Mouse (Mus musculus) hindbrain, embryonic 13.5 days (tissue): ENCODE results near the gene B4galt5. TPM values are rescaled to one million over a fixed set of nuclear protein-coding genes. Genes with fewer than 3 reads are reported as not detected.

Experiments used
- ATAC-seq: fragments of 200-750 bp; cut with Nextera tagmentation; 2 replicates; pipeline ENCODE4 v1.8.0; 2017; ENCODE audit warnings: moderate TSS enrichment; ENCODE audit not compliant: low FRiP score
- H3K27ac ChIP-seq: fragments of 300-500 bp; sonication (generic); 2 replicates; pipeline ENCODE4 v1.5.1; 2015; ENCODE audit warnings: inconsistent platforms, mild to moderate bottlenecking, moderate library complexity
- H3K27me3 ChIP-seq: fragments of 300-500 bp; sonication (generic); 2 replicates; pipeline ENCODE4 v1.6.1; 2015; ENCODE audit warnings: mild to moderate bottlenecking, inconsistent platforms
- H3K36me3 ChIP-seq: fragments of 300-500 bp; sonication (generic); 2 replicates; pipeline ENCODE4 v1.6.1; 2015; ENCODE audit warnings: mild to moderate bottlenecking, inconsistent platforms
- H3K4me1 ChIP-seq: fragments of 300-500 bp; sonication (generic); replicated peaks from 2 replicates; pipeline ENCODE4 v1.6.1; 2015; ENCODE audit warnings: inconsistent platforms
- H3K4me2 ChIP-seq: fragments of 300-500 bp; sonication (generic); 2 replicates; pipeline ENCODE4 v1.6.1; 2015; ENCODE audit warnings: inconsistent platforms, mild to moderate bottlenecking, moderate library complexity
- H3K4me3 ChIP-seq: fragments of 300-500 bp; sonication (generic); 2 replicates; pipeline ENCODE4 v1.5.1; 2015; ENCODE audit warnings: mild to moderate bottlenecking, inconsistent platforms
- H3K9ac ChIP-seq: fragments of 300-500 bp; sonication (generic); 2 replicates; pipeline ENCODE4 v1.6.1; 2015; ENCODE audit warnings: mild to moderate bottlenecking, inconsistent platforms
- H3K9me3 ChIP-seq: fragments of 300-500 bp; sonication (generic); 2 replicates; pipeline ENCODE4 v1.6.1; 2016; ENCODE audit warnings: inconsistent platforms
- WGBS: fragments of 180-500 bp; shearing (Covaris S2); methylation state at CpG from one replicate; pipeline ENCODE4 v1.1.7; 2015; 5-methylcytosine and 5-hydroxymethylcytosine counted together
- polyA plus RNA-seq: library from polyadenylated mRNA; unstranded; fragments of >200 nt; fragmentation: Nextera tagmentation; extraction: Ambion mirVana; gene quantifications from 2 replicates; pipeline ENCODE4 v1.2.1, GENCODE M21; 2015

The B4galt5 gene
- polyA plus RNA-seq, 1 experiment from 2014 or later, result 12.5 TPM

DNA sequence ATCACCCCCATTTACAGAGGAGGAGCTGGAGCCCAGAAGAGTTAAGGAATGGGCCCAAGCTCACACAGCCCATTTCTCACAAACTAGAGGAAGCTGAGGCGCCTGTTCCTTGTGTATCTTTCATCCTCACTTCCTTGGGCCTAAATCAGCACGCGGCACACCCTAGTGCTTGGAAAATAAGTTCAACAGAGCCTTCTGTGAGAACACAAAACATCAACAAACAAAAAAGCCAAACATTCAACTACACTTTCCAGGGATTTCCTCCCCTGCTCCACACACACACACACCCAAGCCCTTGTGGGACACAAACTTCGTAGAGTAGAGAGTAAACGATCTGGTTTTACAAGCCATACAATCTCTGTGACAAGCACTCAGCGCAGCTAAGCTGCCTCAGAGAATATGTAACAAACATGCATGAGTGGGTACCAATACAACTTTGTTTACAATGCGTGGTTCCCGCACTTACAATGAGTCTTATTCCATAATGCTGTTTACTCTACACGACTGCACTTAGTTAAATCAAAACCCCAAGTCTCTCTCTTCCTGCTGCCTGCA is 5.7 kb upstream of the B4galt5 start:
- peaks cover 13% of the 10 kb centered on the region for H3K27me3 ChIP-seq
- no peaks in the 10 kb centered on the region for H3K9me3 ChIP-seq
- H3K36me3 ChIP-seq, result no peaks in the 10 kb centered on the region
- H3K4me3 ChIP-seq, result no peak overlapping the region
- ATAC-seq, result no peak
- H3K4me1 ChIP-seq, result peaks cover 12% of the 10 kb centered on the region; the same call in 1 of the 2 replicates
- H3K9ac ChIP-seq, result no peak overlapping the region
- 72% methylated on average over 9 of the region's 9 CpGs for WGBS
- no peak overlapping the region for H3K4me2 ChIP-seq
- H3K27ac ChIP-seq, result no peak overlapping the region

DNA sequence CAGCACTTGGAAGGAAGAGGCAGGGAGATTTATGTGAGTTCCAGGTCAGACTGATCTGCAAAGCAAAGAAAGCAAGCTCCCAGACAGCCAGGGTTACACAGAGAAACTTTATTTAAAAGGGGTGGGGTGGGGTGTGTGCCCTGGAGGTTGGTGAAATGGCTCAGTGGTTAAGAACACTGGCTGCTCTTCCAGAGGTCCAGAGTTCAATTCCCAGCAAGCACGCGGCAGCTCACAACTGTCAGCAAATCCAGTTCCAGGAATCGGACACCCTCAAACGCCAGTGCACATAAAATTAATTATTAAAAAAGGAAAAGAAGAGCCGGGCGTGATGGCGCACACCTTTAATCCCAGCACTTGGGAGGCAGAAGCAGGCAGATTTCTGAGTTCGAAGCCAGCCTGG is 5.1 kb upstream of the B4galt5 start:
- Histone ChIP-seq H3K9ac (no peak overlapping the region), H3K27me3 (peaks cover 13% of the 10 kb centered on the region), H3K27ac (no peak overlapping the region), H3K4me2 (no peak overlapping the region), H3K9me3 (no peaks in the 10 kb centered on the region), H3K36me3 (no peaks in the 10 kb centered on the region), H3K4me3 (no peak overlapping the region), H3K4me1 (peaks cover 12% of the 10 kb centered on the region; the same call in 1 of the 2 replicates)
- no peak for ATAC-seq
- WGBS, result 90% methylated on average over 8 of the region's 8 CpGs

- peaks cover 13% of the 10 kb centered on the region for H3K27me3 ChIP-seq
- H3K36me3 ChIP-seq, result no peaks in the 10 kb centered on the region
Observed at GRCm38 (mm10) chr2:167352496-167352895, 3.5 kb upstream of the B4galt5 start.

DNA sequence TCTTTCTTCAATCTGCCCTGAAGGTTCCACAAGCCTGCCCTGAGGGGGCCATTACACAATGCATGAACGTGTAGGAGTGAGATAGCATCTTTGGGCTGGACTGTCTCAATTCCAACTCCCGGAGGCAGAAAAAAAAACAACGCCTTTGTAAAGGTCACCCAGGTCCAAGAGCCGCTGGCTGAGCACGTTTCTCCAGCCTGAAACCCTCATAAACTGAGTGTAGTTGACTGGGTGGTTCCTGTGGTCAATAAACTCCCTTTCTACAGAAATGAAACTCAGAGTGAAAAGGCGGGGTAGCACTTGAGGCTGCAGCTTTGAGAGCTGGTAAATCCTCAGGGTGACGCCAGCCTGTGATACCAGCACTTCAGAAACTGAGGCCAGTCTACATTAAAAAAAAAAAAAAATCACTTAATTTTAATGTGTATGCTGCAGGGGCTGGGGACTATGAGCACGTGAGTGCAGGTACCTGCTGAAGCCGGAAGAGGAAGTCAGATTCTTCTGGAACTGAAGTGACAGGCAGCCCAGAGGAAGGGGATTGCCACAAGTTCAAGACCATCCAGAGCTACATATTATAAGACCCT is 2.5 kb upstream of the B4galt5 start:
- Histone ChIP-seq H3K9me3 (no peaks in the 10 kb centered on the region), H3K27me3 (peaks cover 13% of the 10 kb centered on the region), H3K27ac (no peak overlapping the region), H3K4me3 (no peak overlapping the region), H3K4me2 (no peak overlapping the region), H3K4me1 (peaks cover 30% of the 10 kb centered on the region), H3K36me3 (no peaks in the 10 kb centered on the region), H3K9ac (no peak overlapping the region)
- 63% methylated on average over 9 of the region's 9 CpGs for WGBS
- no peak for ATAC-seq

More at GRCm38 (mm10) chr2:167352496-167352895, 3.5 kb upstream of the B4galt5 start:
- Histone ChIP-seq H3K27ac (no peak overlapping the region), H3K4me3 (no peak overlapping the region), H3K4me1 (peaks cover 22% of the 10 kb centered on the region), H3K9ac (no peak overlapping the region), H3K9me3 (no peaks in the 10 kb centered on the region), H3K4me2 (no peak overlapping the region)
- ATAC-seq, result no peak
- WGBS, result 88% methylated on average over 6 of the region's 6 CpGs

DNA sequence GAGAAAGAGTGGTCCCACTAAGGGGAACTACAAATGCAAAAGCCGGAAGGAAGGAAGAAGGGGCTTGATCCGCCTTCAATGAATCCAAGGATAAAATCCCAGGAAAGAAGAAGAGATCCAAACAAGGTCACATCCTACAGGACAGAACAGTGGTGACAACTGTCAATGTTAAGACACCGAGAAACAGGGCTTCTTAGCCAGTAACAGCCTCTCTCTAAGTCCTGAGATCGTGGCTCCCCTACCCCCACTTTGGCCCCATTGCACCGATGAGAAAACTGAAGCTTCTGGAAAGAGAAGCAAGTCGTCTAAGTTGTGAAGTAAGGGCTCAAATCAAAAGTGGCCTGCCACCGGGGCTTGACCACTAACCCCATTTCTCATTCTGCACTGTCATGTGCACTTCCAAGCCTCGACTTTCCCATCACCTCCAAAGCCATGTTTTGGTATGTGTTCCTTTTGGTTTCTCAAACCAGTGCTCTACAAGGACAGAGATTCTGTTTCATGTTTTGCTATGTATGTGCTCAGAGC is 1.2 kb upstream of the B4galt5 start:
- Histone ChIP-seq H3K4me3 (peak overlapping the region; percentile 80), H3K4me1 (peaks cover 30% of the 10 kb centered on the region), H3K27me3 (peaks cover 13% of the 10 kb centered on the region), H3K9me3 (no peaks in the 10 kb centered on the region), H3K9ac (peak overlapping the region; percentile 90), H3K36me3 (no peaks in the 10 kb centered on the region), H3K4me2 (peak overlapping the region; percentile 80), H3K27ac (peak overlapping the region; percentile 92; the same call in 1 of the 2 replicates)
- WGBS, result 64% methylated on average over 8 of the region's 8 CpGs
- ATAC-seq, result no peak

DNA sequence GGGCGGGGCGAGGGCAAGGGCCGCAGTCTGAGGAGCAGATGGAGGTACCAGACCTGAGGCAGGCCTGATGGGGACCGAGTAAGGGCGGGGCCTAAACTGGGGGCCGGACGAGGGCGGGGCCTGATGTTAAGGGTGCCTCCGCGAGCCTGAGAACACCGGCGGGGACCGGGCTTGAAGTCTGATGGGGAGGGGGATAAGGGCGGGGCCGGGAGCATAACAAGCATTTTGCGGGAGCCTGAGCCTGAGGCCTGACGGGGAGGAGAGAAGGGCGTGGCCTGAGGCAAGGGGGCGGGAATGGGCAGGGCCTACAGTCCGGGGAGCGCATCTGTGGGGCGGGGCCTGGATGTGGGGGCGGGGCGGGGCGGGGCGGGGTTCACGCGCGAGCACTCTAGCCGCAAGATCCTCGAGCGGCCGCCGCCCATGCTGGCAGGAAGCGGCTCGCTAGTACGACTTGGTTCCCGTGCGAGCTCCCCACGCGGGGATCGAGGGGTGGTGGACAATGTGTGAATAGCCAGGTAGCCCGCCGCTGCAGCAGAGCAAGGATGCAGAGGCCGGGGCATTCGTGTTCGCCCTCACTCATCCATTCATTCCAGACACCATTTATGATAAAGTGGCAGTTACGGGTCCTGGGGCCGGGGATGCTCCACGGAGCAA is 427 bp upstream of the B4galt5 start:
- 1% methylated on average over 49 of the region's 50 CpGs for WGBS
- Histone ChIP-seq H3K27me3 (peaks cover 13% of the 10 kb centered on the region), H3K36me3 (no peaks in the 10 kb centered on the region), H3K4me1 (peaks cover 30% of the 10 kb centered on the region), H3K9me3 (no peaks in the 10 kb centered on the region), H3K27ac (peak overlapping the region; percentile 92), H3K4me2 (peak overlapping the region; percentile 80), H3K4me3 (peak overlapping the region; percentile 80), H3K9ac (peak overlapping the region; percentile 90)
- peak; percentile 97 for ATAC-seq

GRCm38 (mm10) chr2:167347991-167348375 is 1.0 kb downstream of the B4galt5 start:
- H3K4me1 ChIP-seq, result peaks cover 37% of the 10 kb centered on the region
- H3K9ac ChIP-seq, result peak overlapping the region; percentile 90
- peak overlapping the region; percentile 92 for H3K27ac ChIP-seq
- H3K9me3 ChIP-seq, result no peaks in the 10 kb centered on the region
- peaks cover 13% of the 10 kb centered on the region for H3K27me3 ChIP-seq
- 12% methylated on average over 11 of the region's 11 CpGs for WGBS
- H3K4me3 ChIP-seq, result peak overlapping the region; percentile 80
- H3K36me3 ChIP-seq, result no peaks in the 10 kb centered on the region
- no peak for ATAC-seq
- H3K4me2 ChIP-seq, result peak overlapping the region; percentile 80

DNA sequence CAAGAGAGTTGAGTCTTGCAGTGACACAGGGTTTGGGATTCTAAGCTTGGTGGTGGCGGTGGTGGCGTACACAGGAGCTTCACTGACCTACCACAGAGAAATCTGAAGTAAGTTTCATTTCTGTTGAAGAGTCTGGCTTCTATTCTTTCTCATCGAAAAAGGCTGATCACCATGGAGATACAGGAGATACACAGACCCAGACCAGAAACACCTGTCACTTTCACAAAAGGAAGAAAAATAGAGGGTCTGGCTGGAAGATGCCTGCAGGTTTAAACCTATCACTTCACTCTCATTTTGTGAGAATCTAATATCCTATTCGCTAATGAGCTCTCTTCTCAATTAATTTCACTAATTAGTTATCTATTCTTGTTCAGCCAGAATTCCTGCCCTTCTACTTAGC is 1.6 kb downstream of the B4galt5 start:
- H3K36me3 ChIP-seq, result no peaks in the 10 kb centered on the region
- no peak overlapping the region for H3K27ac ChIP-seq
- no peak for ATAC-seq
- H3K9ac ChIP-seq, result no peak overlapping the region; the same call in 1 of the 2 replicates
- H3K4me3 ChIP-seq, result peak overlapping the region; percentile 80
- peaks cover 40% of the 10 kb centered on the region for H3K4me1 ChIP-seq
- H3K4me2 ChIP-seq, result peak overlapping the region; percentile 80
- 59% methylated on average over 4 of the region's 4 CpGs for WGBS
- peaks cover 13% of the 10 kb centered on the region for H3K27me3 ChIP-seq
- H3K9me3 ChIP-seq, result no peaks in the 10 kb centered on the region

DNA sequence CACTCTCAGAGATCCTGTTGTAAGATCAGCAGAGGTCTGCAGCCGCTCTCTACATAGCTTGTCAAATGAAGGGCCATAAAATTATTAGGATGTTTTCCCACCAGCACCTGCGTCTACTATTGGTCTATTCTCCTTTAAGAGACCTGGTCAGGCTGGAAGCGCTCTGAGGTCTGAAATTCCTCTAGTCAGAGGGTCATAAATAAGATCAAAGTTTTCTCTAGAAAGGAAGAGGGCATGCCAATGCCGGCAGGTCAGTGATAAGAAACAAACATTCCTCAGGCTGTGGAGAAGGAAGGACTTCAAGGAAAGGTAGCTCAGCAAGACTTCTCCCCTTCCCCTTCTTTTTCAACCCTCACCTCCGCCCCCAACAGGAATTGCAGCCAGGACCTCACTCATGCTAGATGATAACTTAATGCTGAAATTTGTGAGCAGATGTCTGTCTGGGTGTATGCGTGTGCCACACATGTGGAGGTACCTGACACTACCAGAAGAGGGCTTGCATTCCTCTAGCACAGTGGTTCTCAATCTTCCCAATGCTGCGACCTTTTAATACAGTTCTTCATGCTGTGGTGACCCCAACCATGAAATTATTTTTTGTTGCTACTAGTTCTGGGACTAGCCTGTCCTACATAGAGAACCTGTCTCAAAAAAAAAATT is 3.3 kb downstream of the B4galt5 start:
- Histone ChIP-seq H3K9me3 (no peaks in the 10 kb centered on the region), H3K27ac (no peak overlapping the region), H3K27me3 (peaks cover 5% of the 10 kb centered on the region; the same call in 1 of the 2 replicates), H3K4me1 (peaks cover 44% of the 10 kb centered on the region), H3K4me3 (no peak overlapping the region), H3K36me3 (no peaks in the 10 kb centered on the region), H3K9ac (no peak overlapping the region), H3K4me2 (no peak overlapping the region)
- 86% methylated on average over 7 of the region's 7 CpGs for WGBS
- no peak for ATAC-seq

DNA sequence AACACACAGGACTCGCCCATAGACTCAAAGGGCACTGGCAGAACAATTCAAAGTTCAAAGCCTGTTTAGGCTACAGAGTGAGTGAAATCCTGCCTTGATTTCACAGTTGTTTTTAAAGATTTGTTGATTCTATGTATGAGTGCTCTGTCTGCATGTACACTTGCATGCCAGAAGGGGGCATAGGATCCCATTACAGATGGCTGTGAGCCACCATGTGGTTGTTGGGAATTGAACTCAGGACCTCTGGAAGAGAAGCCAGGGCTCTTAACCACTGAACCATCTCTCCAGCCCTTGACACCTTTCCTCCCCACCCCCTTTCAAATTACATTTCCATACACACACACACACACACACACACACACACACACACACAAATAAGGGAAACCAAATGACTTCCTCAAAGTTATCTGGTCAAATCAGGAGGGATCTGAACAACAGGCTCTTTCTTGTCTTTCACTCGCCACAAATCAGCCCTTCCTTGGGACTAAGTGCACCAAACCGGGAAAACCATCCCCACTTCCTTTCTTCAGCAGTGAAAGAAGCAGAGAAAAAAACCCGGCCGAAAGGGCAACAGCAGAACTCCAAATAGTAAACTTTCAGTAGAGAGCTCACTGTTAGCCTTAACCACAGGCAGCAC is 4.0 kb downstream of the B4galt5 start:
- H3K4me1 ChIP-seq, result peaks cover 38% of the 10 kb centered on the region

GRCm38 (mm10) chr2:167343369-167344140 is 5.4 kb downstream of the B4galt5 start:
- Histone ChIP-seq H3K27me3 (no peaks in the 10 kb centered on the region), H3K9me3 (no peaks in the 10 kb centered on the region), H3K36me3 (no peaks in the 10 kb centered on the region), H3K4me1 (peaks cover 37% of the 10 kb centered on the region), H3K4me3 (no peak overlapping the region), H3K4me2 (no peak overlapping the region), H3K27ac (0 out of 2 replicates have a peak overlapping the region, but pooled peaks have one; percentile 14), H3K9ac (no peak overlapping the region)
- no peak for ATAC-seq
- WGBS, result 74% methylated on average over 12 of the region's 12 CpGs

More for the DNA sequence above, 4.0 kb downstream of the B4galt5 start:
- WGBS, result 86% methylated on average over 5 of the region's 5 CpGs
- Histone ChIP-seq H3K4me3 (no peak overlapping the region), H3K4me2 (no peak overlapping the region), H3K36me3 (no peaks in the 10 kb centered on the region), H3K9me3 (no peaks in the 10 kb centered on the region), H3K27me3 (no peaks in the 10 kb centered on the region), H3K9ac (no peak overlapping the region), H3K27ac (no peak overlapping the region)
- ATAC-seq, result no peak
